Mouse (Mus musculus): ENCODE data around the gene Asxl2. TPM values are rescaled to one million over a fixed set of nuclear protein-coding genes. Genes with fewer than 3 reads are reported as not detected.

Asxl2 gene
- total and polyA plus RNA-seq, 2 experiments from 2014 or later: 7.3 to 19.9 TPM

DNA sequence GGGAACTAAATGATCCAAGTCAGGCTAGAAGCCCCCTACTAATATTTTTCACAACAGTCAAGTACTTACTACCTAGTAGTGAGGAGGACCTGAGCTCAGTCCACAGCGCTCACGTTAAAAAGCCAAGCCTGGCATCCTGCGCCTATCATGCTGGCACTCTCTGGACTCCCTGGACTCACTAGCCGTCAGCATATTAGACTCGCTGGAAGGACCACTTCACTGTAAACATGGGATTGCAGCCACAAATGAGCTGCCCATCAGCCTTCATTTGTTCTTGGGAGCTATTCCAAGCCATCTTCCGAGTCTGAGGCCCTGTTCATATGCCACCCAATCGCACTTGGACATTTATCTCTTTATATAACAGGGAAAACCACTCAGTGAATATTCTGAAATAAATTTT, 114.2 kb downstream of the Asxl2 start:
- TF ChIP-seq CTCF (IDR thresholded peaks at IDR 0.05; ENCODE audit: low read depth): no peak
- H3K9ac ChIP-seq: no peak overlapping the region
- H3K4me2 ChIP-seq (ENCODE audit: low read depth): no peak overlapping the region
- ATAC-seq: no peak
- no peaks in the 10 kb centered on the region for H3K4me1 ChIP-seq (ENCODE audit: insufficient read depth)
- H3K4me3 ChIP-seq (ENCODE audit: low read depth, low read length): no peak overlapping the region
- no peaks in the 10 kb centered on the region for H3K36me3 ChIP-seq (ENCODE audit: insufficient read depth)
- WGBS: 77% methylated on average over 7 of the region's 7 CpGs
- H3K9me3 ChIP-seq (ENCODE audit: low read length): no peaks in the 10 kb centered on the region
- no peaks in the 10 kb centered on the region for H3K27me3 ChIP-seq (ENCODE audit: insufficient read depth, low read length)
- DNase-seq: no peak
- no peak overlapping the region for H3K27ac ChIP-seq (ENCODE audit: low read depth, low read length)

DNA sequence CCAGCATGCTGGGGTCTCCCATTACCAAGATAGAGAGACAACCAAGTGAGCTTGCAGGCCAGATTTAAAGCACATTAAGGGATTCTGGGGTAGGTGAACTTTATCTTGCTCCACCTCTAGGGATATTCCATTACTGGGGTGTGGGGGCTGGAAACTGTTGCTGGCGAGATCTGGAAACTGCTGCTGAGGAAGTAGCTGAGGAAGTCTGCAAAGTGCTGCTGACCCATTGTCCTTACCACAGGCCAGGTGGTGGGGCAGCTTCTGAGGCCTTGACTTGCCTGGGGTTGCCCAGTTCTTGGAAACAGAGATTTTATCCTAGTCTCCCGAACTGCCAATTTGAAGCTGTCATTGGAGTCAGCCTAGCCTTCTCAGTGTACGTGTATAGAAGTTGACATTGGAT, 118.8 kb downstream of the Asxl2 start:
- Histone ChIP-seq H3K9ac (no peak overlapping the region), H3K4me3 (ENCODE audit: low read depth, low read length) (no peak overlapping the region), H3K4me1 (ENCODE audit: insufficient read depth) (peaks cover 3% of the 10 kb centered on the region; the same call in 1 of the 2 replicates), H3K36me3 (ENCODE audit: insufficient read depth) (no peaks in the 10 kb centered on the region), H3K27ac (ENCODE audit: low read depth, low read length) (no peak overlapping the region), H3K9me3 (ENCODE audit: low read length) (no peaks in the 10 kb centered on the region), H3K4me2 (ENCODE audit: low read depth) (no peak overlapping the region), H3K27me3 (ENCODE audit: insufficient read depth, low read length) (no peaks in the 10 kb centered on the region)
- TF ChIP-seq CTCF (IDR thresholded peaks at IDR 0.05; ENCODE audit: low read depth): no peak
- no peak for DNase-seq
- WGBS: 68% methylated on average over 3 of the region's 3 CpGs
- ATAC-seq: no peak

DNA sequence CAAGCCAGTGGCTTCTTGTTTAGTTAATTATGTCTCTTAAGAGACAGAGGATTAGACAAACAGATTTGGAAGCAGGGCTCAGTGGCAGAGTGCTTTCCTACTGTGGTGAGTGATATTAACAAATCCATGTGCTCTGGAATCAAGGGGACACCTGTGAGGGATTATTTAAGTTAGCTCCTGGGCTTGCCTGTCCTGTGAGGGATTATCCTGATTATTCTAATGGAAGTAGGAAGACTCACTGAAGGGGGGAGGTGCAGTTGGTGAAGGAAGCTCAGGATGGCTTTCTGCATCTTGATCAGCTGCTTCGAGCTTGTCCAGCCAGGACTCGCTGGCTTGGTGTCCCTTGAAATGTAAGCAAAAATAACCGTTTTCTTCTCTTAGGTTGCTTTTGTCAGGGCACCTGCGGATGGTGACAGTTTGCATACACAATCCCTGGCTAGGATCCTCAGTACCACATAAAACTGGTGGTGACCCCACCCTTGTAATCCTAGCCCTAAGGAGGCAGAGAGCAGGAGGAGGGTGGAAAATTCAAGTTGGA, 119.5 kb downstream of the Asxl2 start:
- no peaks in the 10 kb centered on the region for H3K9me3 ChIP-seq (ENCODE audit: low read length)

DNA sequence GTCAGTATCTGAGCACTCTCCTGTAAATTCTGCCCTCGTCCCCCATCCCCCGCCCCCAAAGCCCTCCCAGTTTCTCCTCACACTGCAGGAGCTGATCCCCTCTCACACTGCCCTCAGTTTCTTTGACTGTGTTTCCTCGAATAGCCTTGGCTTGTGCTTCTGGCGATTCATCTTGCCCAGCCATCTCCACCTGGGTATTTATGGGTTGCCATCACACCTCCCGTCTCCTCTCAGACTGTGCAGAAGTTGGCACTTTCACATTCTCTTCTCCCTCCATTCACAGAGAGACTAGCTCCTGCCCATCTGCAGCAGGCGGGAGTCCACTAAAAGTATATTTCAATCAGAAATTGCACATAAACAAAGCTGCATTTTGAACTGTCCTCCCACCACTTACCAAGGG, 120.1 kb downstream of the Asxl2 start:
- DNase-seq: no peak
- no peaks in the 10 kb centered on the region for H3K36me3 ChIP-seq (ENCODE audit: insufficient read depth)
- H3K9me3 ChIP-seq (ENCODE audit: low read length): no peaks in the 10 kb centered on the region
- no peak overlapping the region for H3K4me3 ChIP-seq (ENCODE audit: low read depth, low read length)
- H3K27ac ChIP-seq (ENCODE audit: low read depth, low read length): no peak overlapping the region
- TF ChIP-seq CTCF (IDR thresholded peaks at IDR 0.05; ENCODE audit: low read depth): no peak
- 36% methylated on average over 6 of the region's 6 CpGs for WGBS
- H3K27me3 ChIP-seq (ENCODE audit: insufficient read depth, low read length): no peaks in the 10 kb centered on the region
- no peak for ATAC-seq
- H3K9ac ChIP-seq: no peak overlapping the region
- H3K4me1 ChIP-seq (ENCODE audit: insufficient read depth): peaks cover 3% of the 10 kb centered on the region; the same call in 1 of the 2 replicates
- no peak overlapping the region for H3K4me2 ChIP-seq (ENCODE audit: low read depth)

More for the DNA sequence above, 119.5 kb downstream of the Asxl2 start:
- H3K36me3 ChIP-seq (ENCODE audit: insufficient read depth): no peaks in the 10 kb centered on the region
- ATAC-seq (no peak), DNase-seq (no peak)
- no peak overlapping the region for H3K4me2 ChIP-seq (ENCODE audit: low read depth)
- H3K27ac ChIP-seq (ENCODE audit: low read depth, low read length): no peak overlapping the region
- WGBS: 25% methylated on average over 4 of the region's 4 CpGs
- no peak overlapping the region for H3K9ac ChIP-seq
- no peak for TF ChIP-seq CTCF (IDR thresholded peaks at IDR 0.05; ENCODE audit: low read depth)
- peaks cover 3% of the 10 kb centered on the region; the same call in 1 of the 2 replicates for H3K4me1 ChIP-seq (ENCODE audit: insufficient read depth)
- no peak overlapping the region for H3K4me3 ChIP-seq (ENCODE audit: low read depth, low read length)
- H3K27me3 ChIP-seq (ENCODE audit: insufficient read depth, low read length): no peaks in the 10 kb centered on the region

DNA sequence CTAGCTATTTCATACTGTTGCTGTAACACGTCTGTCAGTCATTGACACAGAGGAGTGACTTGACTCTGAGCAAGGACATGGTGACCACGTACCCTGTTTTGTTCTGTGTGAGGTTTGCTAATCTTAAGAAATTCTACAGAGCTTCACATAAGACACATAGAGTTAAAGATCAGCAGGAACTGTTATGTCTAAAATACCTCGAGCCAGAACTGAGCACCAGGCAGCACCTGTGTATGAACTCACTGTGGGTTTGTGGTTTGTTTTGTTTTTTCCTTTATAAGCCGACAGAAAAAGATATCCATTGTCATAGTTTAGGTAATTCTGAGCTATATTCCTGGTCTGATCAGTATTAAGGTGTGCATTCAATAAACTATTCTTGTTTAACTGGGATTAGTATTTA, 120.8 kb downstream of the Asxl2 start:
- Histone ChIP-seq H3K4me1 (ENCODE audit: insufficient read depth) (peaks cover 3% of the 10 kb centered on the region; the same call in 1 of the 2 replicates), H3K9me3 (ENCODE audit: low read length) (no peaks in the 10 kb centered on the region), H3K36me3 (ENCODE audit: insufficient read depth) (no peaks in the 10 kb centered on the region), H3K9ac (no peak overlapping the region), H3K27ac (ENCODE audit: low read depth, low read length) (no peak overlapping the region), H3K4me2 (ENCODE audit: low read depth) (no peak overlapping the region), H3K27me3 (ENCODE audit: insufficient read depth, low read length) (no peaks in the 10 kb centered on the region), H3K4me3 (ENCODE audit: low read depth, low read length) (no peak overlapping the region)
- TF ChIP-seq CTCF (IDR thresholded peaks at IDR 0.05; ENCODE audit: low read depth): no peak
- 57% methylated on average over 4 of the region's 4 CpGs for WGBS
- no peak for ATAC-seq
- no peak for DNase-seq

DNA sequence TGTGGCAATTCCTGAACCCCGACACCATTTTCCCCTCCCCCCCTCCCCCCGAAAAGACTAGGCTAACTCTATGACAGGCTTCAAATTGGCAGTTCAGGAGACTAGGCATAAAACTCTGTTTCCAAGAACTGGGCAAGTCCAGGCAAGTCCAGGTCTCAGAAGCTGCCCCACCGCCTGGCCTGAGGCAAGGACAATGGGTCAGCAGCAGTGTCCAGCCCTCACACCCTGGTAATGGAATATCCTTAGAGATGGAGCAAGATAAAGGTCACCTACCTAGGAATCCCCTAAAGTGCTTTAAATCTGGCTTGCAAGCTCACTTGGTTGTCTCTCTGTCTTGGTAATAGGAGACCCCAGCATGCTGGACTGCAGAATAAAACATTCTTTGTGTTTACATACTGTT, 121.3 kb downstream of the Asxl2 start:
- Histone ChIP-seq H3K27me3 (ENCODE audit: insufficient read depth, low read length) (no peaks in the 10 kb centered on the region), H3K4me2 (ENCODE audit: low read depth) (no peak overlapping the region), H3K9ac (no peak overlapping the region), H3K9me3 (ENCODE audit: low read length) (no peaks in the 10 kb centered on the region), H3K36me3 (ENCODE audit: insufficient read depth) (no peaks in the 10 kb centered on the region), H3K4me1 (ENCODE audit: insufficient read depth) (peaks cover 3% of the 10 kb centered on the region; the same call in 1 of the 2 replicates), H3K27ac (ENCODE audit: low read depth, low read length) (no peak overlapping the region), H3K4me3 (ENCODE audit: low read depth, low read length) (no peak overlapping the region)
- ATAC-seq (no peak), DNase-seq (no peak)
- 52% methylated on average over 3 of the region's 3 CpGs for WGBS
- no peak for TF ChIP-seq CTCF (IDR thresholded peaks at IDR 0.05; ENCODE audit: low read depth)

DNA sequence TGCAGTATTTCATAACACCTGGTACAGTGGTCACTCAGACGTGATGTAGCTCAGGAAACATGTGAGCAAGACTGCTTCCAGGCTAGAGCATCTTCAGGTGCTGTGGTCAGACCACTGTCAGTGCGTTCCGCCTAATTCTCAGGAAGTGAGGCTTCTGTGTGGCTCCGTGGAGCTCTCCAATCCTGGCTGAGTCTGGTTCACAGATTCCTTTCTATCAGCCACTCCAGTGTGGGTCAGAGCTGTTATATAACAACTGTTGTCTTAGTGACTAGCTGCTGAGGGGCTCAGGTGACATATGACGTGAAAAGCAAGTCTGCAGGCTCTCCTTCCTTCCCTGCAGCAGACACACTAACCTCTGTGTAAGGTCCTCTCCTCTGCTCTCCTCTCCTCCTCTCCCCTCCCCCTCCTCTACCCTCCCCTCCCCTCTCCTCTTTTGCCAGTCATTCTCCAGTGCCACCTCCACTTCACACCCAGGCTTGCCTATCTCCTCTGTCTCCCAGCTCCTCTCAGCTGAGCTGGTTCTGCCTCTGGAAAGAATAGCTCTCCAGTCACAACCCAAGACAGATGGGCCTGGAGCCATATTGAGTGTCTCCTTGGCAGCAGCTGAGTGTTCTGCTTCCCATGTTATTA, 122.0 kb downstream of the Asxl2 start:
- Histone ChIP-seq H3K9me3 (ENCODE audit: low read length) (no peaks in the 10 kb centered on the region), H3K27me3 (ENCODE audit: insufficient read depth, low read length) (no peaks in the 10 kb centered on the region), H3K9ac (no peak overlapping the region), H3K36me3 (ENCODE audit: insufficient read depth) (no peaks in the 10 kb centered on the region), H3K4me2 (ENCODE audit: low read depth) (no peak overlapping the region), H3K27ac (ENCODE audit: low read depth, low read length) (no peak overlapping the region), H3K4me3 (ENCODE audit: low read depth, low read length) (no peak overlapping the region), H3K4me1 (ENCODE audit: insufficient read depth) (peaks cover 3% of the 10 kb centered on the region; the same call in 1 of the 2 replicates)
- ATAC-seq (peak; percentile 43; the same call in 1 of the 2 replicates), DNase-seq (peak; percentile 17)
- TF ChIP-seq CTCF (IDR thresholded peaks at IDR 0.05; ENCODE audit: low read depth): no peak
- WGBS: 67% methylated on average over 5 of the region's 5 CpGs
